Mouse (Mus musculus): Measurements from ENCODE around the gene Zfp652. TPM values are rescaled to one million over a fixed set of nuclear protein-coding genes. Genes with fewer than 3 reads are reported as not detected.
A peak's percentile ranks its signal among the peaks of the same experiment; 100 is the strongest.
"Not testable (repeated sequence)": the region's sequence is repeated elsewhere in the genome, so short reads cannot be mapped to it uniquely, and the experiment has no call there.

Zfp652 gene
- total RNA-seq, 2 experiments from 2014 or later: 22.6 to 23.0 TPM

DNA sequence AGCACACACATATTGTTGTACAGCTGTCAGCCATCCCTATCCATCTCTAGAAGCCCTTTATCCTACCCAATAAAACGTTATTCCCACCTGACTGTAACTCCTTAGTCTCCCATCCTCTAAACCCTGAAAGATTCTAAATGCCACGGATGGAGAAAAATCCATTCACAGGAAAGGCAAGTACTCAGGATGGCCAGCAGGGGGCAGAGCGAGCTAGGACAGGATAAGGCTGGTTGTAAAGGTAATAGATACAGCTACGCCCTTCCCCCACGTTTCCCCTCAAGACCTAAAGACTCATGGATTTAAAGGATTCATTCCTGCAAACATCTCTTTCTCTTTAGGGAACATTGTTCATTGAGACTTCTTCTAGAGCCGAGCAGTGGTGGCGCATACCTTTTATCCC lies 163.8 kb downstream of the Zfp652 start:
- ATAC-seq (replicated peaks; ENCODE audit: low FRiP score, poor library complexity, severe bottlenecking): peak; percentile 70; the same call in 1 of the 2 replicates

DNA sequence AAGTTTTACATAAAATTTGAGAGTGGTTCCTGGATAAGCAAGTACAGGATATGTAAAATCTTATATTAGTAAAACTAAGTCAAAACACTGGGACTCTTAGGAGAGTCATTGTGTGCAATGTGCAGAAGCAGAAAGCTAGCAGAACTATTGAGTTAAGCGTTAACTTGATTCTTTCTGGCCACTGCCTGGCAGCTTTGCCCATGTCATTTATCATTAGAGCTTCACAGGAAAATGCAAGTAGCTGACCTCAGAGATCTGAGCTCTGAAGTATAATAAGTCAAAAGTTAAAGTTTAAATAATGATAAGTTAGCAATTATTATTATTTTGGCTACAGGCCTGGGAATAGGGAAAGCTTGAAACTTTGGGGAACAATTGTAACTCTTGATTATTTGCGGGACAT lies 167.4 kb downstream of the Zfp652 start:
- ATAC-seq (replicated peaks; ENCODE audit: low FRiP score, poor library complexity, severe bottlenecking): not testable (repeated sequence)

Other genes with a start within 250 kb of the Zfp652 start
- not detected in 2 replicates for gene Nxph3, start 198.1 kb upstream of the Zfp652 start, total RNA-seq (2015; ENCODE audit: low replicate concordance)
- gene Nxph3, start 198.1 kb upstream of the Zfp652 start, total RNA-seq (2017; ENCODE audit: low replicate concordance): not detected in 2 replicates
- gene Ngfr, start 124.9 kb upstream of the Zfp652 start, total RNA-seq (2015; ENCODE audit: low replicate concordance): not detected in 2 replicates
- not detected in 2 replicates for gene Ngfr, start 124.9 kb upstream of the Zfp652 start, total RNA-seq (2017; ENCODE audit: low replicate concordance)
- gene Phb, start 45.7 kb upstream of the Zfp652 start, total RNA-seq (2015; ENCODE audit: low replicate concordance): 12.3 and 17.6 TPM in 2 replicates
- gene Phb, start 45.7 kb upstream of the Zfp652 start, total RNA-seq (2017; ENCODE audit: low replicate concordance): 7.7 and 42.9 TPM in 2 replicates
- gene B130006D01Rik, start 10.9 kb downstream of the Zfp652 start, total RNA-seq (2015; ENCODE audit: low replicate concordance): 0.42 and 1.8 TPM in 2 replicates
- 0.61 and 2.6 TPM in 2 replicates for gene B130006D01Rik, start 10.9 kb downstream of the Zfp652 start, total RNA-seq (2017; ENCODE audit: low replicate concordance)
- gene Phospho1, start 111.8 kb downstream of the Zfp652 start, total RNA-seq (2015; ENCODE audit: low replicate concordance): 10.1 and 12.6 TPM in 2 replicates
- 18.6 TPM in 1 of 2 replicates, not detected in the other for gene Phospho1, start 111.8 kb downstream of the Zfp652 start, total RNA-seq (2017; ENCODE audit: low replicate concordance)
- 26.3 and 28.1 TPM in 2 replicates for gene Gngt2, start 124.5 kb downstream of the Zfp652 start, total RNA-seq (2015; ENCODE audit: low replicate concordance)
- gene Gngt2, start 124.5 kb downstream of the Zfp652 start, total RNA-seq (2017; ENCODE audit: low replicate concordance): 14.6 and 20.5 TPM in 2 replicates
- gene Abi3, start 129.8 kb downstream of the Zfp652 start, total RNA-seq (2015; ENCODE audit: low replicate concordance): 2.1 and 4.7 TPM in 2 replicates
- gene Abi3, start 129.8 kb downstream of the Zfp652 start, total RNA-seq (2017; ENCODE audit: low replicate concordance): 2.3 and 16.0 TPM in 2 replicates
- not detected in 2 replicates for gene B4galnt2, start 202.2 kb downstream of the Zfp652 start, total RNA-seq (2015; ENCODE audit: low replicate concordance)
- not detected in 2 replicates for gene B4galnt2, start 202.2 kb downstream of the Zfp652 start, total RNA-seq (2017; ENCODE audit: low replicate concordance)